Mouse (Mus musculus): ENCODE results near the gene Gm525.

DNA sequence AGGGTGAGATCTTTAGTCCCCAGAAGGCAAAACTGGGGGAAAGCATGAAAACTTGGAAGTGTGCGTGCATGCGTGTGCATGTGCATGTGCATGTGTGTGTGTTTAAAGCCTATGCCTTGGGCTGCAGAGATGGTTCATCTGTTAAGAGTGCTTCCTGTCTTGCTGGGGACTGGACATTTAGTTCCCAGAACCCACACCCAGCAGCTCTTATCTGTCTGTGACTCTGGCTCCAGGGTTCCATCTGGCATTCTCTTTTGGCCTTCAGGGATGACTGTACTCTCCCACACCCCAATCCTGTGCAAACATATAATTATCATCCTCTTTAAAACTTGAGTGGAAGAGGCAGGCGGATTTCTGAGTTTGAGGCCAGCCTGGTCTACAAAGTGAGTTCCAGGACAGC is 47.5 kb upstream of the Gm525 start:
- TF ChIP-seq CTCF (IDR thresholded peaks at IDR 0.05; ENCODE audit: borderline replicate concordance, extremely low read depth, insufficient read depth, insufficient read length) (no peak), POLR2A (IDR thresholded peaks at IDR 0.05; ENCODE audit: borderline replicate concordance, extremely low read depth, insufficient read depth, insufficient read length, poor library complexity, severe bottlenecking) (no peak)
